Mouse (Mus musculus) cerebellum, postnatal 4 days (tissue): ENCODE results near the gene E2f8.

ENCODE experiments used
- DNase-seq, 2 experiments: peaks; one replicate each; pipeline ENCODE4 v3.0.0; 2022; ENCODE audit warnings: low spot score in 2 of 2, mixed read lengths in 1 of 2

The E2f8 gene

GRCm38 (mm10) chr7:48855461-48855860, 25.9 kb downstream of the E2f8 start:
- DNase-seq, result no peak

GRCm38 (mm10) chr7:48853496-48853895, 27.9 kb downstream of the E2f8 start:
- DNase-seq, result no peak

- no peak for DNase-seq
These were observed 29.8 kb downstream of the E2f8 start for GRCm38 (mm10) chr7:48851529-48852104.

GRCm38 (mm10) chr7:48847820-48848650, 33.4 kb downstream of the E2f8 start, which contains the start of gene Csrp3:
TSS of gene Csrp3 (minus strand) at chr7:48848033.
- no peak for DNase-seq

GRCm38 (mm10) chr7:48846755-48847154, 34.6 kb downstream of the E2f8 start:
- no peak for DNase-seq

GRCm38 (mm10) chr7:48845213-48845973, 36.0 kb downstream of the E2f8 start:
- DNase-seq, result no peak

- DNase-seq, result no peak
These were observed 37.9 kb downstream of the E2f8 start for GRCm38 (mm10) chr7:48843541-48843940.

- no peak for DNase-seq
These were observed 39.0 kb downstream of the E2f8 start for GRCm38 (mm10) chr7:48842353-48842752.

GRCm38 (mm10) chr7:48841538-48841937, 39.9 kb downstream of the E2f8 start:
- DNase-seq, result no peak

GRCm38 (mm10) chr7:48840545-48840944, 40.9 kb downstream of the E2f8 start:
- DNase-seq, result no peak

GRCm38 (mm10) chr7:48838434-48838833, 43.0 kb downstream of the E2f8 start:
- no peak for DNase-seq

- DNase-seq, result no peak
These were observed 44.4 kb downstream of the E2f8 start for GRCm38 (mm10) chr7:48836949-48837348.

GRCm38 (mm10) chr7:48834989-48835626, 46.3 kb downstream of the E2f8 start:
- DNase-seq, result no peak

GRCm38 (mm10) chr7:48834371-48834970, 46.9 kb downstream of the E2f8 start:
- DNase-seq, result no peak

GRCm38 (mm10) chr7:48832735-48833134, 48.7 kb downstream of the E2f8 start:
- DNase-seq, result no peak

GRCm38 (mm10) chr7:48830395-48830794, 51.0 kb downstream of the E2f8 start:
- DNase-seq, result no peak

GRCm38 (mm10) chr7:48829177-48829910, 52.1 kb downstream of the E2f8 start:
- DNase-seq, result no peak

- DNase-seq, result no peak
These were observed 56.2 kb downstream of the E2f8 start for GRCm38 (mm10) chr7:48825170-48825569.

GRCm38 (mm10) chr7:48824671-48825070, 56.7 kb downstream of the E2f8 start:
- DNase-seq, result no peak

GRCm38 (mm10) chr7:48823621-48824020, 57.8 kb downstream of the E2f8 start:
- DNase-seq, result no peak

GRCm38 (mm10) chr7:48821654-48822053, 59.7 kb downstream of the E2f8 start:
- no peak for DNase-seq
